Mouse (Mus musculus): ENCODE data around the gene R3hcc1l.

GRCm38 (mm10) chr19:42517957-42518619 is 471 bp upstream of the R3hcc1l start:
- TF ChIP-seq POLR2A (IDR thresholded peaks at IDR 0.05; ENCODE audit: low read depth, low read length) = no peak
- no peak for TF ChIP-seq CTCF (IDR thresholded peaks at IDR 0.05; ENCODE audit: extremely low read depth, insufficient read length, insufficient replicate concordance, low read depth, low read length)

Data from small intestine, adult 2 months (tissue).